29 mouse cellular contexts compared by ENCODE assay signal in genomic region chr1:188716886-188717285, GRCm38 (mm10).
A peak's percentile ranks its signal among the peaks of the same experiment; 100 is the strongest.
DNase-seq lines count a peak whose midpoint lies in the region; ATAC-seq and TF ChIP-seq lines count a peak whose summit lies in the region.
"Had no signal": no experiment of that assay in that cellular context is flagged by ENCODE, and none has a peak within 500 bp of the region (broad histone marks: within the 10 kb centered on the region; RNA-seq: fewer than 3 reads in every experiment).

No protein-coding gene starts in this region.

- H3K27ac ChIP-seq in heart, adult 2 months = no peak overlapping the region
- no peak overlapping the region for H3K27ac ChIP-seq in lung, embryonic 14.5 days (ENCODE audit: low read depth)
- H3K27ac ChIP-seq in forebrain, embryonic 16.5 days (ENCODE audit: low read length) = no peak overlapping the region
- H3K27ac ChIP-seq: embryonic facial prominence, embryonic 12.5 days; embryonic facial prominence, embryonic 15.5 days; forebrain, embryonic 12.5 days; forebrain, embryonic 15.5 days; heart, embryonic 10.5 days; heart, embryonic 13.5 days; hindbrain, embryonic 14.5 days; hindbrain, postnatal 0 days had no signal

- H3K4me2 ChIP-seq in lung, embryonic 14.5 days = no peak overlapping the region
- H3K4me2 ChIP-seq in forebrain, embryonic 16.5 days (ENCODE audit: low read length) = no peak overlapping the region
- H3K4me2 ChIP-seq: embryonic facial prominence, embryonic 12.5 days; embryonic facial prominence, embryonic 15.5 days; forebrain, embryonic 12.5 days; forebrain, embryonic 15.5 days; heart, embryonic 13.5 days; hindbrain, embryonic 14.5 days had no signal

- ATAC-seq in lung, embryonic 14.5 days (ENCODE audit: insufficient read depth) = no peak
- ATAC-seq in forebrain, embryonic 16.5 days = no peak
- ATAC-seq: CD4-positive, CD25-positive, alpha-beta regulatory T cell, adult 4 months; forebrain, embryonic 15.5 days; hindbrain, postnatal 0 days; inflammation-experienced regulatory T-cells, adult 6 months; intestine, embryonic 16.5 days had no signal

- DNase-seq in heart, adult 11 months = peak; percentile 67
- DNase-seq in heart, adult 2 months = no peak
- peak; percentile 19 for DNase-seq in lung, embryonic 14.5 days
- no peak for DNase-seq in lung, postnatal 14 days
- DNase-seq in adrenal gland, postnatal 25 days = peak; percentile 4
- no peak for DNase-seq in thymus, postnatal 0 days (ENCODE audit: low spot score)
- DNase-seq: cerebellum, adult 11-12 months; cerebellum, adult 8-10 months; cerebellum, postnatal 10 days; cerebellum, postnatal 36 days; embryo, embryonic 11 days; gastrocnemius, postnatal 10 days; gastrocnemius, postnatal 36 days; heart, adult 18-20 months; heart, postnatal 14 days; heart, postnatal 4 days; kidney, adult 18-20 months had no signal

- TF ChIP-seq EP300 in heart, adult 2 months (IDR thresholded peaks at IDR 0.05; ENCODE audit: insufficient read depth, low read depth, low read length) = no peak

- no peak overlapping the region for H3K4me3 ChIP-seq in heart, adult 2 months
- H3K4me3 ChIP-seq in lung, embryonic 14.5 days (ENCODE audit: low read depth, low read length) = no peak overlapping the region
- H3K4me3 ChIP-seq in forebrain, embryonic 16.5 days (replicated peaks; ENCODE audit: low read length) = no peak overlapping the region
- H3K4me3 ChIP-seq: embryonic facial prominence, embryonic 12.5 days; embryonic facial prominence, embryonic 15.5 days; forebrain, embryonic 12.5 days; forebrain, embryonic 15.5 days; heart, embryonic 10.5 days; heart, embryonic 13.5 days had no signal

- no peaks in the 10 kb centered on the region for H3K9me3 ChIP-seq in lung, embryonic 14.5 days (ENCODE audit: low read depth, low read length)
- H3K9me3 ChIP-seq in forebrain, embryonic 16.5 days (ENCODE audit: control insufficient read depth, low read length) = no peaks in the 10 kb centered on the region
- H3K9me3 ChIP-seq: embryonic facial prominence, embryonic 12.5 days; embryonic facial prominence, embryonic 15.5 days; forebrain, embryonic 12.5 days; forebrain, embryonic 15.5 days; heart, embryonic 10.5 days; heart, embryonic 13.5 days had no signal

- no peak for TF ChIP-seq CTCF in heart, adult 2 months (IDR thresholded peaks at IDR 0.05)
- TF ChIP-seq CTCF in lung, embryonic 14.5 days (IDR thresholded peaks at IDR 0.05; ENCODE audit: low read depth) = no peak

- no peaks in the 10 kb centered on the region for H3K4me1 ChIP-seq in heart, adult 2 months (ENCODE audit: control insufficient read depth, insufficient read depth, low read length)
- no peaks in the 10 kb centered on the region for H3K4me1 ChIP-seq in lung, embryonic 14.5 days (ENCODE audit: insufficient read depth)
- 0 out of 2 replicates have a peak, but pooled peaks cover 6% of the 10 kb centered on the region for H3K4me1 ChIP-seq in forebrain, embryonic 16.5 days (replicated peaks; ENCODE audit: control insufficient read depth, insufficient read depth, low read length)
- H3K4me1 ChIP-seq: embryonic facial prominence, embryonic 12.5 days; embryonic facial prominence, embryonic 15.5 days; forebrain, embryonic 12.5 days; forebrain, embryonic 15.5 days; heart, embryonic 10.5 days; heart, embryonic 13.5 days had no signal

- H3K79me2 ChIP-seq in heart, adult 2 months (replicated peaks; ENCODE audit: control insufficient read depth, insufficient read depth, low read length) = no peaks in the 10 kb centered on the region

- 78% methylated on average over 3 of the region's 3 CpGs for WGBS in heart, adult 2 months
- WGBS in lung, embryonic 14.5 days = 53% methylated on average over 3 of the region's 3 CpGs
- WGBS in forebrain, embryonic 16.5 days = 92% methylated on average over 3 of the region's 3 CpGs

- H3K36me3 ChIP-seq in heart, adult 2 months (ENCODE audit: control insufficient read depth, insufficient read depth, low read length) = no peaks in the 10 kb centered on the region
- H3K36me3 ChIP-seq in lung, embryonic 14.5 days (ENCODE audit: insufficient read depth) = no peaks in the 10 kb centered on the region
- H3K36me3 ChIP-seq in forebrain, embryonic 16.5 days (ENCODE audit: control insufficient read depth, insufficient read depth) = no peaks in the 10 kb centered on the region
- H3K36me3 ChIP-seq: embryonic facial prominence, embryonic 12.5 days; embryonic facial prominence, embryonic 15.5 days; forebrain, embryonic 12.5 days; forebrain, embryonic 15.5 days; heart, embryonic 10.5 days; heart, embryonic 13.5 days had no signal

- H3K9ac ChIP-seq in heart, adult 2 months (ENCODE audit: low read depth, low read length) = no peak overlapping the region
- H3K9ac ChIP-seq in lung, embryonic 14.5 days = no peak overlapping the region
- no peak overlapping the region for H3K9ac ChIP-seq in forebrain, embryonic 16.5 days (replicated peaks; ENCODE audit: low read depth, low read length)
- H3K9ac ChIP-seq: embryonic facial prominence, embryonic 12.5 days; embryonic facial prominence, embryonic 15.5 days; forebrain, embryonic 12.5 days; forebrain, embryonic 15.5 days; heart, embryonic 13.5 days; hindbrain, embryonic 14.5 days had no signal

- intact Hi-C loops in heart, adult 2 months (cut with DNase I) = no loop called here

- no peaks in the 10 kb centered on the region; the same call in 1 of the 2 replicates for H3K27me3 ChIP-seq in heart, adult 2 months (ENCODE audit: control insufficient read depth, insufficient read depth, low read length)
- H3K27me3 ChIP-seq in lung, embryonic 14.5 days (ENCODE audit: insufficient read depth, low read length) = no peaks in the 10 kb centered on the region
- H3K27me3 ChIP-seq in forebrain, embryonic 16.5 days (replicated peaks; ENCODE audit: control insufficient read depth, insufficient read depth, low read length) = no peaks in the 10 kb centered on the region
- H3K27me3 ChIP-seq: embryonic facial prominence, embryonic 12.5 days; embryonic facial prominence, embryonic 15.5 days; forebrain, embryonic 12.5 days; forebrain, embryonic 15.5 days; heart, embryonic 13.5 days had no signal

- TF ChIP-seq POLR2A in heart, adult 2 months (IDR thresholded peaks at IDR 0.05; ENCODE audit: insufficient read depth, low read depth, low read length) = no peak

Comparison
In these comparisons a context has a peak if more than half of its experiments do, and no peak if none do; other contexts are left out.
1. DNase-seq: peak in heart, adult 11 months (single experiment), lung, embryonic 14.5 days (single experiment) and adrenal gland, postnatal 25 days (single experiment); none in heart, adult 2 months (0 of 2), lung, postnatal 14 days (single experiment) and thymus, postnatal 0 days (single experiment).